Mouse (Mus musculus) spleen, adult 2 months (tissue): ENCODE data around the gene Gm9903.

ENCODE experiments used
- CTCF ChIP-seq: fragments of 200-500 bp; IDR thresholded peaks from 2 replicates; pipeline ENCODE4 v1.5.1; 2011; ENCODE audit warnings: mild to moderate bottlenecking, inconsistent platforms; ENCODE audit not compliant: insufficient read depth, insufficient read length, insufficient replicate concordance; ENCODE audit errors: extremely low read depth
- POLR2A ChIP-seq: fragments of 200-500 bp; IDR thresholded peaks from 2 replicates; pipeline ENCODE4 v1.6.1; 2011; ENCODE audit warnings: low read depth, low read length, inconsistent platforms

- TF ChIP-seq POLR2A (no peak), CTCF (peak; percentile 44; the same call in 1 of the 2 replicates)
Measured at GRCm38 (mm10) chr5:33640652-33641051, 10.9 kb downstream of the Gm9903 start.
